Mouse (Mus musculus) ES-E14 (cell line): ENCODE data around the gene Ankfn1.

Source experiments
- CHD2 ChIP-seq: IDR thresholded peaks from 2 replicates; pipeline ENCODE4 v1.6.1; 2014; ENCODE audit warnings: mild to moderate bottlenecking, low read depth, low read length, inconsistent platforms
- HCFC1 ChIP-seq: IDR thresholded peaks from 2 replicates; pipeline ENCODE4 v1.6.1; 2012; ENCODE audit warnings: low read length, inconsistent platforms, borderline replicate concordance; ENCODE audit not compliant: insufficient read depth
- MAFK ChIP-seq: IDR thresholded peaks from 2 replicates; pipeline ENCODE4 v1.6.1; 2014; ENCODE audit warnings: mild to moderate bottlenecking, low read depth, low read length, inconsistent platforms; ENCODE audit not compliant: insufficient read depth

GRCm38 (mm10) chr11:89718491-89718982, 58.9 kb downstream of the Ankfn1 start:
- TF ChIP-seq HCFC1 (no peak), CHD2 (no peak), MAFK (no peak)
